Mouse (Mus musculus): ENCODE data around the gene Arhgef17. TPM values are rescaled to one million over a fixed set of nuclear protein-coding genes. Genes with fewer than 3 reads are reported as not detected.
"Not testable (repeated sequence)": the region's sequence is repeated elsewhere in the genome, so short reads cannot be mapped to it uniquely, and the experiment has no call there.

Gene Arhgef17
- total RNA-seq, 2 experiments from 2014 or later, result 163 to 171 TPM

GRCm38 (mm10) chr7:100855795-100856573, 75.9 kb downstream of the Arhgef17 start:
- no peak for DNase-seq (ENCODE audit: low spot score in 2 of 2)
- Histone ChIP-seq H3K4me3 (no peak overlapping the region), H3K27ac (peak overlapping the region; percentile 57; the same call in 1 of the 2 replicates)
- no peak for TF ChIP-seq CTCF (conservative IDR thresholded peaks at IDR 0.05)

GRCm38 (mm10) chr7:100855300-100855699, 76.6 kb downstream of the Arhgef17 start:
- TF ChIP-seq CTCF (conservative IDR thresholded peaks at IDR 0.05), result no peak
- Histone ChIP-seq H3K4me3 (no peak overlapping the region), H3K27ac (peak overlapping the region; percentile 57; the same call in 1 of the 2 replicates)
- DNase-seq (ENCODE audit: low spot score in 2 of 2), result no peak

- no peak for DNase-seq (ENCODE audit: low spot score in 2 of 2)
- TF ChIP-seq CTCF (conservative IDR thresholded peaks at IDR 0.05), result no peak
Measured at GRCm38 (mm10) chr7:100854861-100855260, 77.0 kb downstream of the Arhgef17 start.

GRCm38 (mm10) chr7:100854137-100854814, 77.6 kb downstream of the Arhgef17 start:
- TF ChIP-seq CTCF (conservative IDR thresholded peaks at IDR 0.05), result no peak
- no peak for DNase-seq (ENCODE audit: low spot score in 2 of 2)
- Histone ChIP-seq H3K4me3 (no peak overlapping the region), H3K27ac (no peak overlapping the region; the same call in 1 of the 2 replicates)

More at GRCm38 (mm10) chr7:100854861-100855260, 77.0 kb downstream of the Arhgef17 start:
- no peak overlapping the region for H3K27ac ChIP-seq
- H3K4me3 ChIP-seq, result no peak overlapping the region

- TF ChIP-seq CTCF (conservative IDR thresholded peaks at IDR 0.05), result no peak
- DNase-seq (ENCODE audit: low spot score in 2 of 2), result no peak
- H3K4me3 ChIP-seq, result no peak overlapping the region
Measured at GRCm38 (mm10) chr7:100853396-100853795, 78.5 kb downstream of the Arhgef17 start.

GRCm38 (mm10) chr7:100851481-100852356, 80.2 kb downstream of the Arhgef17 start:
- no peak for DNase-seq (ENCODE audit: low spot score in 2 of 2)
- H3K27ac ChIP-seq, result peak overlapping the region; percentile 36; the same call in 1 of the 2 replicates
- no peak overlapping the region for H3K4me3 ChIP-seq
- no peak for TF ChIP-seq CTCF (conservative IDR thresholded peaks at IDR 0.05)

More at GRCm38 (mm10) chr7:100853396-100853795, 78.5 kb downstream of the Arhgef17 start:
- no peak overlapping the region; the same call in 1 of the 2 replicates for H3K27ac ChIP-seq

- H3K4me3 ChIP-seq, result no peak overlapping the region
- DNase-seq (ENCODE audit: low spot score in 2 of 2), result no peak
- no peak for TF ChIP-seq CTCF (conservative IDR thresholded peaks at IDR 0.05)
Measured at GRCm38 (mm10) chr7:100849508-100849907, 82.4 kb downstream of the Arhgef17 start.

GRCm38 (mm10) chr7:100848744-100849143, 83.2 kb downstream of the Arhgef17 start:
- Histone ChIP-seq H3K27ac (no peak overlapping the region), H3K4me3 (no peak overlapping the region)
- peak; percentile 95 for TF ChIP-seq CTCF (conservative IDR thresholded peaks at IDR 0.05)
- peak; percentile 63 to 84 for DNase-seq (ENCODE audit: low spot score in 2 of 2)

More at GRCm38 (mm10) chr7:100849508-100849907, 82.4 kb downstream of the Arhgef17 start:
- no peak overlapping the region for H3K27ac ChIP-seq

GRCm38 (mm10) chr7:100847131-100847530, 84.8 kb downstream of the Arhgef17 start:
- no peak overlapping the region for H3K27ac ChIP-seq
- no peak for TF ChIP-seq CTCF (conservative IDR thresholded peaks at IDR 0.05)
- H3K4me3 ChIP-seq, result no peak overlapping the region
- no peak for DNase-seq (ENCODE audit: low spot score in 2 of 2)

GRCm38 (mm10) chr7:100846033-100846432, 85.9 kb downstream of the Arhgef17 start:
- peak overlapping the region; percentile 74 for H3K27ac ChIP-seq
- DNase-seq (ENCODE audit: low spot score in 2 of 2), result not testable (repeated sequence)

GRCm38 (mm10) chr7:100845412-100845811, 86.5 kb downstream of the Arhgef17 start:
- no peak for TF ChIP-seq CTCF (conservative IDR thresholded peaks at IDR 0.05)
- H3K4me3 ChIP-seq, result no peak overlapping the region
- peak; percentile 48 to 60 for DNase-seq (ENCODE audit: low spot score in 2 of 2)
- peak overlapping the region; percentile 74 for H3K27ac ChIP-seq

More at GRCm38 (mm10) chr7:100846033-100846432, 85.9 kb downstream of the Arhgef17 start:
- H3K4me3 ChIP-seq, result not testable (repeated sequence)

- DNase-seq (ENCODE audit: low spot score in 2 of 2), result no peak
- Histone ChIP-seq H3K4me3 (no peak overlapping the region), H3K27ac (peak overlapping the region; percentile 74)
- TF ChIP-seq CTCF (conservative IDR thresholded peaks at IDR 0.05), result no peak
Measured at GRCm38 (mm10) chr7:100845026-100845400, 86.9 kb downstream of the Arhgef17 start.
